Mouse (Mus musculus) hindbrain, embryonic 12.5 days (tissue): Measurements from ENCODE around the gene Mctp2. TPM values are rescaled to one million over a fixed set of nuclear protein-coding genes. Genes with fewer than 3 reads are reported as not detected.
"Not testable (repeated sequence)": the region's sequence is repeated elsewhere in the genome, so short reads cannot be mapped to it uniquely, and the experiment has no call there.

Experiments used
- ATAC-seq: fragments of 200-750 bp; cut with Nextera tagmentation; 2 replicates; pipeline ENCODE4 v1.8.0; 2017; ENCODE audit warnings: moderate TSS enrichment; ENCODE audit not compliant: low FRiP score
- H3K27ac ChIP-seq: fragments of 300-500 bp; sonication (generic); 2 replicates; pipeline ENCODE4 v1.5.1; 2016; ENCODE audit warnings: mild to moderate bottlenecking
- H3K27me3 ChIP-seq: fragments of 300-500 bp; sonication (generic); 2 replicates; pipeline ENCODE4 v1.6.1; 2016; ENCODE audit warnings: mild to moderate bottlenecking
- H3K36me3 ChIP-seq: fragments of 300-500 bp; sonication (generic); 2 replicates; pipeline ENCODE4 v1.6.1; 2016; ENCODE audit warnings: mild to moderate bottlenecking
- H3K4me1 ChIP-seq: fragments of 300-500 bp; sonication (generic); 2 replicates; pipeline ENCODE4 v1.6.1; 2016
- H3K4me2 ChIP-seq: fragments of 300-500 bp; sonication (generic); replicated peaks from 2 replicates; pipeline ENCODE4 v1.6.1; 2016; ENCODE audit warnings: mild to moderate bottlenecking
- H3K4me3 ChIP-seq: fragments of 300-500 bp; sonication (generic); 2 replicates; pipeline ENCODE4 v1.5.1; 2016; ENCODE audit warnings: mild to moderate bottlenecking
- H3K9ac ChIP-seq: fragments of 300-500 bp; sonication (generic); 2 replicates; pipeline ENCODE4 v1.6.1; 2016; ENCODE audit warnings: mild to moderate bottlenecking, moderate library complexity
- H3K9me3 ChIP-seq: fragments of 300-500 bp; sonication (generic); replicated peaks from 2 replicates; pipeline ENCODE4 v1.6.1; 2016; ENCODE audit warnings: mild to moderate bottlenecking
- WGBS: fragments of 180-500 bp; shearing (Covaris S2); methylation state at CpG from one replicate; pipeline ENCODE4 v1.1.7; 2016; 5-methylcytosine and 5-hydroxymethylcytosine counted together
- polyA plus RNA-seq: library from polyadenylated mRNA; unstranded; fragments of >200 nt; fragmentation: Nextera tagmentation; extraction: Ambion mirVana; gene quantifications from 2 replicates; pipeline ENCODE4 v1.2.1, GENCODE M21; 2016

Mctp2 gene
- polyA plus RNA-seq, 1 experiment from 2014 or later: 0.22 TPM

DNA sequence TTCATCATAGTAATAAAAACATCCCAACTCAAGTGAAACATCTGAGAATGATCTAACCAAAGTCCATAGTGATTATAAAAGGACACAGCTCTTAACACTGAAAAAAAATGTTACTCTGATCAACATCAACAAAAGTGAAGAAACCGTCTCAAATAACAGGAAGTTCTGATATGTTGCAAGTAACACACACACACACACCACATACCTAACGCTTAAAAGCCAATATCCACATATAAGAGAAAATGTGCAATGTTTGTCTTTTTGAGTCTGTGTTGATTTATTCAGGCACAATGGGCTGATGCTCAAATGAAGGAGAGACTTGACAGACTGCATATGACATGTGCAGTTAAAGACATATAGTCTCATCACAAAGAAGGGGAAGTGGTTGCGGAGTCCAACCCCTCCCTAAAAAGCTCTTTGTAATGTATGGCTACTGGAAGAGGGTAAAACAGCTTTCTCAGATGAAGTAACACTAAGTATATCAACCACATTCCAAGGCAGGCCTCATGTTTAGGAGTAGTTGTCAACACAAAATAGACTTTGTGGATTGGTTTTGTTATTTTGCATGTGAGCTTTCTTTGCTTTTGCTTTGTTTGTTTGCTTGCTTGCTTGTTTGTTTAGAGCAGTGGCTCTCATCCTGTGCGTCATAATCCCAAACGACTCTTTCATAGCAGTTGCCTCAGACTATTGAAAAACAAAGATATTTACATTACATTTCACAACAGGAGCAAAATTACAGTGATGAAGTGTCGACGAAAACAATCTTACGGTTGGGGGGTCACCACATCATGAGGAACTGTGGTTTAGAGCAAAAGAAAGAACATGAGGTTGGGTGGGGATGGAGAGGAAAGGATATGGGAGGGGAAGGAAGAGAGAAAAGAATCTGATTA lies 45.4 kb downstream of the Mctp2 start:
- Histone ChIP-seq H3K4me3 (no peak overlapping the region), H3K4me1 (no peaks in the 10 kb centered on the region), H3K4me2 (no peak overlapping the region), H3K27ac (no peak overlapping the region), H3K9ac (no peak overlapping the region), H3K36me3 (no peaks in the 10 kb centered on the region), H3K9me3 (no peaks in the 10 kb centered on the region), H3K27me3 (no peaks in the 10 kb centered on the region)
- ATAC-seq: no peak
- WGBS: 95% methylated on average over 8 of the region's 8 CpGs

DNA sequence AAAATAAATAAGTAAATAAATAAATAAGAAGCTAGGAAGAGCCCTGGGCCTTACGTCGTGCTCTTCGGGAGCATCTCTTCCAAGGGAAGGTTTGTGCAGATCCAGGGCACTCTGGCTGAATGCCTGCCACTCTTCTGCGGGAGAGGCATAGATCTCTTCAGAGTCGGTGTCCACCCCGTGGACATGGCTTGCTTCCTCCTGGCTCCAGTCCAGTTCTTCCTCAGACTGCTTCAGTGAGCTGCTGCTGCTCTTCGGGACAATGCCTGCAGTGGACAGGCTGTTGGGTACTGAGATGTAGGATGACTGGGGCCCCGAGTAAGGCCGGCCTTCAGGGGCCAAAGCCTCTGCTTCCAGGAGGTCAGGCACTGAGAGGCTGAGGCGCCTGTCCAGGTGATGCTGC lies 47.4 kb downstream of the Mctp2 start:
- Histone ChIP-seq H3K9me3 (no peaks in the 10 kb centered on the region), H3K27ac (no peak overlapping the region), H3K4me2 (no peak overlapping the region), H3K4me3 (no peak overlapping the region), H3K36me3 (no peaks in the 10 kb centered on the region), H3K4me1 (no peaks in the 10 kb centered on the region), H3K27me3 (no peaks in the 10 kb centered on the region), H3K9ac (no peak overlapping the region)
- WGBS: 92% methylated on average over 10 of the region's 10 CpGs
- no peak for ATAC-seq

DNA sequence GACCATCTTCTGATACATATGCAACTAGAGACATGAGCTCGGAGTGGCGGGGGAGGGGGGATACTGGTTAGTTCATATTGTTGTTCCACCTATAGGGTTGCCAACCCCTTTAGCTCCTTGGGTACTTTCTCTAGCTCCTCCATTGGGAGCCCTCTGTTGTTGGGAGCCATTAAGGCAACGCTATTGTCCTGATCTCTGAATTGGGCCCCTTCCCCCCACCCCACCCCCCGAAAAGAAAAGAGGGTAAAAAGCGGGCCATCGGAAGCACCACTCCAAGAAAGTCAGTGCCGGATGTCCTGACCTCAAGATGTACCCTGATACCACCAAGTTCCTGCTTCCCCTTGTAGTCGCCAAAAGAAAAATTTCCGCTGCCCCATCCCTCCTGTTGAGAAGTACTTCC lies 56.1 kb downstream of the Mctp2 start:
- not testable (repeated sequence) for H3K4me1 ChIP-seq, H3K9me3 ChIP-seq, H3K4me3 ChIP-seq, H3K27ac ChIP-seq, H3K27me3 ChIP-seq, H3K36me3 ChIP-seq, H3K4me2 ChIP-seq, ATAC-seq, H3K9ac ChIP-seq
- 89% methylated on average over 9 of the region's 9 CpGs for WGBS

DNA sequence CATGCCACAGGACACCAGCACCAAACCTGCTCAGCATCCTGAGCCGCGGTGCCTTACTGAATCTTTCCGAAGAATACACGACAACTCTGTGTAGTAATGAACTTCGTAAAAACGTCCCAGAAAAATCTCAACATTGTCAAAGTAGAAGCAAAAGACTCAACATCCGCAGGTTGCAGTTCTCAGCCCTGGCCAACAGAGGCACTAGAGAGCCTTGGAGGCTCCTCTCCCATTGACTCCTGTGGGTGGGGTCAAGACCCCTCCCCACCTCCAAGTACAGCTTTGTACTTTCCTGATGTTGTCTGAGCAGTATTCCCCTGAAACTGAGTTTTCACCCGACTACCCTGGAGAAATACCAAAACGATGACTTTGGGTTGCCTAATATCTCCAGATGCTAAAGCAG lies 65.1 kb downstream of the Mctp2 start:
- no peaks in the 10 kb centered on the region for H3K4me1 ChIP-seq
- no peak overlapping the region for H3K27ac ChIP-seq

DNA sequence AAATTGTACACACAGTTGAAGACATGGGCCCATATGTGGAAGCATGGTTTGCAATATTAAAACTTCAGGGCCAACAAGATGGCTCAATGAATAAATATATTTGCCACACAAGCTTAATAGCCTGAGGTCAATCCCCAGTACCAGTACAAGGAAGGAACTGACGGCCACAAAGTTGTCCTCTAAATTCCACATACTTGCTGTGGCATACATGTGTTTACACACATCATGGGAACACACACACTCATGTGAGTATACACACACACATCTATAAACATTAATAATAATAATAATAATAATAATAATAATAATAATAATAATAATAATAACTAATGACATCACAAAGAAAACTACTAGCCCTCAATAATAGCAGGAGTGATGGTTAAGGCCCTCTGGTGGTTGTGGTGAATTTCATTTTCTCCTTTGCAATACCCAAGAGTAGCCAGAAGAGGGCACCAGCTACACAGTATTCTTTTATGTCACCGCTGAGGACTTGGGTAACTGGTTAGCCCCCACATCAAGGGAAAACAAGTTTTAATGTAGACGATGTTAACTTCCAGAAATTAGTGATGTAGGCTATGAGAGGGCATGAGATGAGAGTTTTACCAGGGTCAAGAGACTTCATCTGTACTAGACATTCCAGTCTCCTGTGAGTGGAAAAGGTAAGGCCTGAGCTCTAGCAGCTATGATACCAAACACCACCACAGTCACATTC lies 66.5 kb downstream of the Mctp2 start:
- 38% methylated on average over 3 of the region's 3 CpGs for WGBS
- Histone ChIP-seq H3K27ac (no peak overlapping the region), H3K36me3 (no peaks in the 10 kb centered on the region), H3K4me3 (no peak overlapping the region), H3K9ac (no peak overlapping the region), H3K4me2 (no peak overlapping the region), H3K9me3 (no peaks in the 10 kb centered on the region), H3K27me3 (no peaks in the 10 kb centered on the region), H3K4me1 (no peaks in the 10 kb centered on the region)
- ATAC-seq: peak; percentile 32

More for the DNA sequence above, 65.1 kb downstream of the Mctp2 start:
- ATAC-seq: no peak
- 89% methylated on average over 9 of the region's 9 CpGs for WGBS
- Histone ChIP-seq H3K4me2 (no peak overlapping the region), H3K27me3 (no peaks in the 10 kb centered on the region), H3K9ac (no peak overlapping the region), H3K36me3 (no peaks in the 10 kb centered on the region), H3K9me3 (no peaks in the 10 kb centered on the region), H3K4me3 (no peak overlapping the region)

DNA sequence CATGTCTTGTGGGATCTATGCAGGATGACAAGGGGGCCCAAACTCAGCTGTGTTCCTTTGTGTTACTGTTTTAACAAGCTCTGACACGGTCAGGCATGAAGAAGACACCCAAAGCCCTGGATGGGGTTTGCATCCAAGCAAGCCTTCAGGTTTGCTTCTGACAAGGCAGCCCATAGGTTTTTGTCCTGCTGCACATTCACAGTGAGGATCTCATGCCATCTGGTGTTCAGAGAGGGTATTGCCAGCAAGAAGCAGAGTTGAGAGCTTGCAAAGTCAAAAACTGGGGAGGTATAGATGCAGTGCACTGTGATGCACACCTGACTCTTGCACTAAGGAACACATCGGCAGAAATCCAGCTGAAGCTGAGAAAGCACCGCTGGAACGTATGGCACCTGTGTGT lies 67.8 kb downstream of the Mctp2 start:
- no peak overlapping the region for H3K27ac ChIP-seq
- no peak overlapping the region for H3K9ac ChIP-seq
- 0 out of 2 replicates have a peak, but pooled peaks have one; percentile 29 for ATAC-seq
- H3K9me3 ChIP-seq: no peaks in the 10 kb centered on the region
- no peak overlapping the region for H3K4me3 ChIP-seq
- WGBS: 38% methylated on average over 4 of the region's 4 CpGs
- no peaks in the 10 kb centered on the region for H3K36me3 ChIP-seq
- no peak overlapping the region for H3K4me2 ChIP-seq
- no peaks in the 10 kb centered on the region for H3K4me1 ChIP-seq
- H3K27me3 ChIP-seq: no peaks in the 10 kb centered on the region

DNA sequence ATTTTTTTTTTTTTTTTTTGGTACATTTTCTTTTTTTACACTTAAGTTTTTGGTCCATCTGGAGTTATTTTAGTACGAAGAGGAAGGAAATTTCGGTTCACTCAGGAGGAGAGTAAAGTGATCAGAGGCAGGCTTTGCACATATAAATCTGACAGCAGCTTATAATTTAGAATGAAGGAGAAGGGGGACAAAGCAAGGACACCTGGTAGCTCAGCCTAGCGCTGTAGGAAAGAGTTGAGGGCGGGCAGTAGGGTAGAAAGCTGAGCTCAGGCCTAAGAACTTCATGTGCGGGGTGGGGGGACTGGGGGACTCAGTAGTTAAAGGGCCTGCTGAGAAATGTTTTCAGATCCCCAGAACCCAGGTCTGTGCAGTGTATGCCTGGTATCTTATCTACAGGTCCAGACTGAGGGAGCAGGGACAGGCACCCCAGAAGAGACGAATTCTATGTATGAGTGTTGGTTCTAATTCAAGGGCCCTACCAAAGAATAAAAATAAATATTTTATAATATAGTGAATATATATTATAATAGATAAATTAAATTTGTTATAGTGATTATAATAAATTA lies 71.9 kb downstream of the Mctp2 start:
- Histone ChIP-seq H3K9me3 (no peaks in the 10 kb centered on the region), H3K9ac (no peak overlapping the region), H3K36me3 (no peaks in the 10 kb centered on the region), H3K4me2 (no peak overlapping the region), H3K4me1 (peaks cover 10% of the 10 kb centered on the region), H3K4me3 (no peak overlapping the region), H3K27me3 (no peaks in the 10 kb centered on the region), H3K27ac (no peak overlapping the region)
- ATAC-seq: no peak
- WGBS: 65% methylated on average over 6 of the region's 6 CpGs

DNA sequence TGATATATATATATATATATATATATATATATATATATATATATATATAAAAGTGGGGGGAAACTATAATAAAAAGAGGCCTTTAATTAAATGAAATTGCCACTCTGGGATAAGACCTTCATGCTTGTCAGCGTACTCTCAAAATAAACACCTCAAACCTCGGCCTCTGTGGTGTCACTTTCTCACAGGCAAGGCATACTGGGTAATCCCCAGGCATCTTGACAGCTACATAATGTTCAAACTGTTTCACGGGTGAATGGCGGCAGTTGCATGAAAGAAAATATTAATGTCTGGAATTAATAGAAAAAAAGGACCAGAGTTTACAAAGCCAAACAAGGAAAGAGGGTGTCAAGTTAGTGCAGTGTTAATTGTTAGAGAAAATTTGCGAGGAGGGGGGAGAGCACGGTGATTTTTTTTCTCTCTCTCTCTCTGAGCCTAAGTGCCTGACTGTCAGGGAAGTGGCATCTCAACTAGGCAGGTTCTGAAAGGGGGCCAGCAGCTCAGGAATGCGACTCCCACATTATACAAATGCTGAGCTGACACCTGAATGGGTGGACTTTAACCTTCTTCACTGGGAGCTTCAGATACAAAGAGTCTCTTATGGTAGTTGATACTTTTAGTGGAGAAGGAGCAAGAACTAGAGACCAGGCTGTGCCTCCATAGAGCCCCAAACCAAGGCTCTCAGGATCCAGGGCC lies 75.1 kb downstream of the Mctp2 start:
- Histone ChIP-seq H3K27ac (no peak overlapping the region), H3K4me1 (peaks cover 10% of the 10 kb centered on the region), H3K9me3 (no peaks in the 10 kb centered on the region), H3K9ac (no peak overlapping the region), H3K4me2 (no peak overlapping the region), H3K27me3 (no peaks in the 10 kb centered on the region), H3K36me3 (no peaks in the 10 kb centered on the region), H3K4me3 (no peak overlapping the region)
- 25% methylated on average over 7 of the region's 7 CpGs for WGBS
- no peak for ATAC-seq

DNA sequence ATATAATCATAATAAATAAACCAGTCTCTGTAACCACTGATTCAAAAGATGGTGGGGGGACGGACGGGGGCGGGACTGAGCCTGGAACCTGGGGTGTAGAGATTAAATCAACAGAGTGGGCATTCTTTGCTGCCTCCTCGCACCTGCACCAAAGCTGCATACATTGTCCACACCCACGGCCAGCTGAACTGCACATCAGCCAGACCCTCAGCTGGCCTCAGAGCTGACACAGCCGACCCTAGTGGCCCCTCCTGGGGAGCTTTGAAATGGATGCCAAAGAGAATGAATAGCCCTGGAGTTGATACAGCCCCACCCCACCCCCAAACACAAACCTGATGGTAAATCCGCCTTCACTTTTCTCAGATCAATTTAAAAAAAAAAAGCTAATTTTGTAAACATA lies 76.5 kb downstream of the Mctp2 start:
- Histone ChIP-seq H3K4me1 (peaks cover 10% of the 10 kb centered on the region), H3K9ac (no peak overlapping the region), H3K27ac (no peak overlapping the region), H3K4me2 (no peak overlapping the region), H3K27me3 (no peaks in the 10 kb centered on the region), H3K9me3 (no peaks in the 10 kb centered on the region), H3K36me3 (no peaks in the 10 kb centered on the region), H3K4me3 (no peak overlapping the region)
- 18% methylated on average over 7 of the region's 7 CpGs for WGBS
- no peak for ATAC-seq

DNA sequence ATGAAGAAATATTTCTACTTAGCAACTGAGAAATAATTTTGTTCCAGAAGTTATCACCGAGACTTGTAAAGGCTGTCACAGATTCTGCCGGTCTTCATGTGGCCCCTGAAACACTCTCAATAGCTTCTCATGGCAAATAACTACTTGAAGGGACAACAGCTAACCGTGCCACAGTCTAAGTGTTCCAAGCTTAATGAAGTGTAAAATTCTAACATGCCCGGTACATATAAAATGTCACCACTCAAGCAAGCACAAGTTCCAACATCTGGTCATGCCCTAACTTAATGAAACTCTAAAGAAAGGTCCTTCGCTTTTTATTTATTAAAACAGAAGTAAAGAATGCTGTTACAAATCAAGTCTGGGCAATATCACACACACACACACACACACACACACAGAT lies 82.8 kb downstream of the Mctp2 start:
- H3K4me2 ChIP-seq: no peak overlapping the region
- no peak overlapping the region for H3K4me3 ChIP-seq
- 67% methylated on average over 5 of the region's 5 CpGs for WGBS
- no peaks in the 10 kb centered on the region for H3K9me3 ChIP-seq
- no peaks in the 10 kb centered on the region for H3K4me1 ChIP-seq
- no peak overlapping the region for H3K9ac ChIP-seq
- ATAC-seq: no peak
- no peaks in the 10 kb centered on the region for H3K36me3 ChIP-seq
- H3K27ac ChIP-seq: no peak overlapping the region
- no peaks in the 10 kb centered on the region for H3K27me3 ChIP-seq

DNA sequence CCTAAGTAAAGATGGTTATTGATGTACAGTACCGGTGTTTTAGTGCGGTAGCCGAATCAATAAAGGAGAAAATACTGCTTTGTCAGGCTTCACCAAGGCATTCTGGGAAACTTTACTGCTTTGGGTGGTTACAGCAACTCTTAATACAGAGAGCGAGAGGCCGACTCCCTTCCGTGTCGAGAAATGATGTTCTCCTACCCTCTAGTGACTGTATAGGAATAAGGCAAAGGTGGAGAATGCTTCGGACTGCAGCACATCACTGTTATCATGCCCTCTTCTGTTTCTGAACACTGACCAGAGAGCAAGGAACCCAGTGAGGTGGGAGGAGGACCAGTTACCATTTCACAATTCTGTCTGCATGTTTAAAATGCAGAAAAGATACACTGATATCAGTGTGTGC lies 83.9 kb downstream of the Mctp2 start:
- no peaks in the 10 kb centered on the region for H3K4me1 ChIP-seq
- no peaks in the 10 kb centered on the region for H3K9me3 ChIP-seq
- H3K36me3 ChIP-seq: no peaks in the 10 kb centered on the region
- no peak overlapping the region for H3K4me2 ChIP-seq
- H3K27ac ChIP-seq: no peak overlapping the region
- no peak for ATAC-seq
- H3K4me3 ChIP-seq: no peak overlapping the region
- H3K27me3 ChIP-seq: no peaks in the 10 kb centered on the region
- 85% methylated on average over 8 of the region's 8 CpGs for WGBS
- H3K9ac ChIP-seq: no peak overlapping the region

DNA sequence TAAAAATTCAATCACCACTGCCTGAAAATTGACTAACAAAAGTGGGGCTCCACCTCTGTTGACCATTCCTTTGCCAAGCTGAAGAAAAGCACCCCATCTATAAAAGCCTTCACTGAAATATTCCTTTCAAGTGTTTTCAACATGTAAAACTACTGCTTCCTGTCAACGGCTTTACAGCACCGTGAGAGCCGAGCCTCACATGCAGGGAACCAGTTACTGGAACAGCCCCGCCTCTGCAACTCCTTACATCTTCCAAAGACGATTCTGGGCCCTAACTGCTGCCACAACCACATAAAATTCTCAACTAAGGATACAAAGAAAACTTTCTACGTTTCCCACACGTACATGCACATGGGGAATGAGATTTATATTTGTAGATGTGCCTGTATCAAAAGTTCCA lies 88.4 kb downstream of the Mctp2 start:
- Histone ChIP-seq H3K4me1 (no peaks in the 10 kb centered on the region), H3K9me3 (no peaks in the 10 kb centered on the region), H3K9ac (no peak overlapping the region), H3K36me3 (no peaks in the 10 kb centered on the region), H3K27me3 (no peaks in the 10 kb centered on the region), H3K4me2 (no peak overlapping the region), H3K4me3 (no peak overlapping the region), H3K27ac (no peak overlapping the region)
- WGBS: 65% methylated on average over 7 of the region's 7 CpGs
- ATAC-seq: no peak
